In the genomic region with DNA sequence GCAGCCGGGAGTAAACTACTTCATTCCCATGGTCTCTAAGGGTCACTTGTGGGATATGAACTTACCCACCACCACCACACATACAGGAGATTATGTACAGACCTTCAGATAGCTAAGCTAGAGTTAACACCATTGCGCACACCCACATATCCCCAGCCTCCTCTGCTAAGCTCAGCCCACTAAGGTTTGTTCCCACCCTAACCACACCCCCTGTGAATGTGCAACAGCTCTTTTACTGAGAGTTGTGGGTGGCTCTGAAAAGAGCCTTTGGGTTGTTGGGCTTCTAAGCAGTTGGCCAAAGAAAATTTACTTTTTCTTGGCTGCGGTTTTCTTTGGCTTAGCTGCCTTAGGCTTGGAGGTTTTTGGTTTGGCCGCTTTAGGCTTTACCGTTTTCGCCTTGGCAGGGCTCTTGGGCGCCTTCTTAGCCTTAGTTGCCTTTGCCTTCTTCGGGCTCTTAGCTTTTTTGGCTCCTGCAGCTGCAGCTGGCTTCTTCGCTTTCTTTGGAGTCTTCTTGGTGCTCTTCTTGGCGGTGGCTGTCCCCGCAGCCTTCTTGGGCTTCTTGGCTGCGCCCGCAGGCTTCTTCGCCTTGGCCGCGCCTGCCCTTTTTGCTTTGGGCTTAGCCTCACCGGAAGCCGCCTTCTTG, we compare ENCODE assay signal across 8 mouse cellular contexts. TPM values are rescaled to one million over a fixed set of nuclear protein-coding genes. Genes with fewer than 3 reads are reported as not detected.
A peak's percentile ranks its signal among the peaks of the same experiment; 100 is the strongest.
DNase-seq lines count a peak whose midpoint lies in the region; ATAC-seq and TF ChIP-seq lines count a peak whose summit lies in the region.

No protein-coding gene starts in this region.

- H3K4me3 ChIP-seq in CH12.LX (replicated peaks in 1 of 3; ENCODE audit: low read depth in 2 of 3, low read length in 2 of 3, poor library complexity in 1 of 3) = peak overlapping the region; percentile 50 to 61 (median 55)
- H3K4me3 ChIP-seq in brown adipose tissue, adult 24 weeks (ENCODE audit: insufficient read depth, low read depth, low read length) = peak overlapping the region; percentile 88
- H3K4me3 ChIP-seq in forebrain, embryonic 12.5 days (replicated peaks) = peak overlapping the region; percentile 58
- H3K4me3 ChIP-seq in heart, postnatal 0 days (ENCODE audit: low read depth, low read length) = peak overlapping the region; percentile 59
- peak overlapping the region; percentile 80 for H3K4me3 ChIP-seq in liver, postnatal 0 days (ENCODE audit: low read depth, low read length)
- H3K4me3 ChIP-seq in neural tube, embryonic 13.5 days = peak overlapping the region; percentile 52
- peak overlapping the region; percentile 74 for H3K4me3 ChIP-seq in testis, adult 2 months (ENCODE audit: control insufficient read depth, low read depth, low read length)

- H3K4me1 ChIP-seq in CH12.LX (ENCODE audit: control insufficient read depth in 1 of 2, insufficient read depth in 2 of 2) = peaks cover 0 to 12% of the 10 kb centered on the region in 2 experiments; a peak in 3 of 4 replicates
- peaks cover 2% of the 10 kb centered on the region; the same call in 1 of the 2 replicates for H3K4me1 ChIP-seq in brown adipose tissue, adult 24 weeks (ENCODE audit: control insufficient read depth, insufficient read depth, insufficient read length, low read length)
- H3K4me1 ChIP-seq in forebrain, embryonic 12.5 days = peaks cover 17% of the 10 kb centered on the region
- peaks cover 7% of the 10 kb centered on the region; the same call in 1 of the 2 replicates for H3K4me1 ChIP-seq in heart, postnatal 0 days (ENCODE audit: control insufficient read depth, insufficient read depth)
- peaks cover 9% of the 10 kb centered on the region for H3K4me1 ChIP-seq in liver, postnatal 0 days (ENCODE audit: insufficient read depth)
- H3K4me1 ChIP-seq in neural tube, embryonic 13.5 days (replicated peaks) = peaks cover 30% of the 10 kb centered on the region
- H3K4me1 ChIP-seq in testis, adult 2 months (ENCODE audit: control insufficient read depth, insufficient read depth, low read length) = peaks cover 3% of the 10 kb centered on the region; the same call in 1 of the 2 replicates

- H3K79me2 ChIP-seq in CH12.LX (replicated peaks; ENCODE audit: control insufficient read depth, extremely low read depth, insufficient read depth, poor library complexity, severe bottlenecking) = peaks cover 8% of the 10 kb centered on the region; the same call in 1 of the 2 replicates

- TF ChIP-seq CTCF in CH12.LX (conservative IDR thresholded peaks at IDR 0.05 in 1 of 2, IDR thresholded peaks at IDR 0.05 in 1 of 2; ENCODE audit: low read depth in 2 of 2, low read length in 2 of 2) = no peak
- TF ChIP-seq CTCF in heart, postnatal 0 days (IDR thresholded peaks at IDR 0.05; ENCODE audit: low read depth) = no peak
- no peak for TF ChIP-seq CTCF in liver, postnatal 0 days (IDR thresholded peaks at IDR 0.05; ENCODE audit: low read depth)
- no peak for TF ChIP-seq CTCF in testis, adult 2 months (IDR thresholded peaks at IDR 0.05; ENCODE audit: control insufficient read depth, insufficient read depth, insufficient replicate concordance, low read depth, low read length)

- ATAC-seq in forebrain, embryonic 12.5 days (ENCODE audit: low FRiP score) = peak; percentile 78
- ATAC-seq in heart, postnatal 0 days (ENCODE audit: insufficient read depth, low read depth) = peak; percentile 81
- ATAC-seq in liver, postnatal 0 days = peak; percentile 73
- peak; percentile 91 for ATAC-seq in neural tube, embryonic 13.5 days (ENCODE audit: low read depth)

- H3K27ac ChIP-seq in CH12.LX (ENCODE audit: insufficient read depth, low read depth) = peak overlapping the region; percentile 98
- peak overlapping the region; percentile 30 for H3K27ac ChIP-seq in brown adipose tissue, adult 24 weeks (replicated peaks; ENCODE audit: low read depth, low read length)
- H3K27ac ChIP-seq in forebrain, embryonic 12.5 days = peak overlapping the region; percentile 98
- H3K27ac ChIP-seq in heart, postnatal 0 days (ENCODE audit: low read depth) = peak overlapping the region; percentile 93
- peak overlapping the region; percentile 100 for H3K27ac ChIP-seq in liver, postnatal 0 days (ENCODE audit: low read depth)
- H3K27ac ChIP-seq in neural tube, embryonic 13.5 days (replicated peaks) = peak overlapping the region; percentile 95
- H3K27ac ChIP-seq in testis, adult 2 months (ENCODE audit: control insufficient read depth, insufficient read depth, low read depth, low read length) = no peak overlapping the region; the same call in none of the 2 replicates

- no peak for TF ChIP-seq RAD21 in CH12.LX (IDR thresholded peaks at IDR 0.05; ENCODE audit: low read depth, low read length)

- DNase-seq in CH12.LX (ENCODE audit: extremely low read depth) = peak; percentile 93
- DNase-seq in heart, postnatal 0 days (ENCODE audit: low spot score) = peak; percentile 90
- DNase-seq in large intestine, adult 2 months (ENCODE audit: low read depth, low spot score) = peak; percentile 57
- peak; percentile 82 for DNase-seq in liver, postnatal 0 days

- TF ChIP-seq POLR2A in CH12.LX (IDR thresholded peaks at IDR 0.05; ENCODE audit: low read depth, low read length) = peak; percentile 95
- TF ChIP-seq POLR2A in testis, adult 2 months (IDR thresholded peaks at IDR 0.05; ENCODE audit: control insufficient read depth, low read depth, low read length) = no peak

- under 1% methylated on average over 18 of the region's 18 CpGs for WGBS in forebrain, embryonic 12.5 days
- under 1% methylated on average over 18 of the region's 18 CpGs for WGBS in heart, postnatal 0 days
- WGBS in large intestine, adult 2 months = under 1% methylated on average over 18 of the region's 18 CpGs
- WGBS in liver, postnatal 0 days (ENCODE audit: insufficient replicate concordance) = under 1% methylated on average over 18 of the region's 18 CpGs
- under 1% methylated on average over 18 of the region's 18 CpGs for WGBS in neural tube, embryonic 13.5 days

- in situ Hi-C loops in CH12.LX (cut with MboI; ENCODE audit: low pct_ligation_motif_present, low pct_unique_long_range_greater_than_20kb, low sequenced_read_pairs) = no loop called here

- no peaks in the 10 kb centered on the region for H3K9me3 ChIP-seq in CH12.LX (replicated peaks; ENCODE audit: low read length)
- no peaks in the 10 kb centered on the region for H3K9me3 ChIP-seq in forebrain, embryonic 12.5 days
- no peaks in the 10 kb centered on the region for H3K9me3 ChIP-seq in heart, postnatal 0 days (replicated peaks; ENCODE audit: control insufficient read depth, low read length)
- no peaks in the 10 kb centered on the region for H3K9me3 ChIP-seq in liver, postnatal 0 days (ENCODE audit: low read length)
- no peaks in the 10 kb centered on the region for H3K9me3 ChIP-seq in neural tube, embryonic 13.5 days

- dilution Hi-C loops in CH12.LX (cut with MboI; ENCODE audit: extremely low pct_ligation_motif_present, extremely low pct_unique_long_range_greater_than_20kb, low sequenced_read_pairs) = no loop called here

- H3K4me2 ChIP-seq in CH12.LX (ENCODE audit: insufficient read depth, low read depth, poor library complexity, severe bottlenecking) = peak overlapping the region; percentile 23
- H3K4me2 ChIP-seq in forebrain, embryonic 12.5 days = peak overlapping the region; percentile 76
- peak overlapping the region; percentile 87 for H3K4me2 ChIP-seq in heart, postnatal 0 days (ENCODE audit: low read depth, low read length)
- H3K4me2 ChIP-seq in liver, postnatal 0 days (ENCODE audit: low read depth, low read length) = peak overlapping the region; percentile 95
- H3K4me2 ChIP-seq in neural tube, embryonic 13.5 days = peak overlapping the region; percentile 88

- no peaks in the 10 kb centered on the region for H3K27me3 ChIP-seq in CH12.LX (replicated peaks)
- 0 out of 2 replicates have a peak, but pooled peaks cover 3% of the 10 kb centered on the region for H3K27me3 ChIP-seq in forebrain, embryonic 12.5 days
- H3K27me3 ChIP-seq in heart, postnatal 0 days (ENCODE audit: control insufficient read depth, insufficient read depth, low read length) = no peaks in the 10 kb centered on the region
- no peaks in the 10 kb centered on the region; the same call in 1 of the 2 replicates for H3K27me3 ChIP-seq in liver, postnatal 0 days (ENCODE audit: insufficient read depth, low read length)
- 0 out of 2 replicates have a peak, but pooled peaks cover 3% of the 10 kb centered on the region for H3K27me3 ChIP-seq in neural tube, embryonic 13.5 days
- no peaks in the 10 kb centered on the region for H3K27me3 ChIP-seq in testis, adult 2 months (ENCODE audit: control insufficient read depth, insufficient read depth, low read length)

- no peak for TF ChIP-seq EP300 in CH12.LX (IDR thresholded peaks at IDR 0.05; ENCODE audit: low read length)
- peak; percentile 47; the same call in 1 of the 2 replicates for TF ChIP-seq EP300 in heart, postnatal 0 days (IDR thresholded peaks at IDR 0.05; ENCODE audit: low read depth)
- no peak; the same call in none of the 2 replicates for TF ChIP-seq EP300 in liver, postnatal 0 days (IDR thresholded peaks at IDR 0.05; ENCODE audit: low read depth)

- H3K9ac ChIP-seq in CH12.LX (ENCODE audit: insufficient read depth, low read depth) = peak overlapping the region; percentile 69
- H3K9ac ChIP-seq in forebrain, embryonic 12.5 days = peak overlapping the region; percentile 92
- peak overlapping the region; percentile 86 for H3K9ac ChIP-seq in heart, postnatal 0 days (replicated peaks; ENCODE audit: low read depth, low read length)
- H3K9ac ChIP-seq in liver, postnatal 0 days (replicated peaks) = peak overlapping the region; percentile 99
- H3K9ac ChIP-seq in neural tube, embryonic 13.5 days = peak overlapping the region; percentile 82

- no peaks in the 10 kb centered on the region for H3K36me3 ChIP-seq in CH12.LX (replicated peaks in 1 of 2; ENCODE audit: control insufficient read depth in 1 of 2, insufficient read depth in 1 of 2, low read length in 1 of 2)
- no peaks in the 10 kb centered on the region for H3K36me3 ChIP-seq in forebrain, embryonic 12.5 days (replicated peaks)
- no peaks in the 10 kb centered on the region for H3K36me3 ChIP-seq in heart, postnatal 0 days (replicated peaks; ENCODE audit: control insufficient read depth, insufficient read depth, low read length)
- no peaks in the 10 kb centered on the region for H3K36me3 ChIP-seq in liver, postnatal 0 days (replicated peaks; ENCODE audit: insufficient read depth, low read length)
- H3K36me3 ChIP-seq in neural tube, embryonic 13.5 days = no peaks in the 10 kb centered on the region
- H3K36me3 ChIP-seq in testis, adult 2 months (ENCODE audit: control insufficient read depth, insufficient read depth, low read length) = no peaks in the 10 kb centered on the region

RNA-seq across cellular contexts. Expression of a gene that starts 0.7 kb away (rescaled TPM):
- total RNA-seq in CH12.LX (2012; rRNA removed) (486 and 504 TPM in 2 replicates), CH12.LX (2014; rRNA removed) (12.2 and 18.3 TPM in 2 replicates)
- polyA plus RNA-seq in CH12.LX (2012; ENCODE audit: insufficient read length, low read depth) = 1.5 and 1.9 TPM in 2 replicates
- polyA plus RNA-seq in brown adipose tissue, adult 24 weeks (2012; ENCODE audit: insufficient read depth, insufficient read length, missing spikeins) = 4.0 TPM in 2 replicates
- polyA plus RNA-seq in forebrain, embryonic 12.5 days (2016; fragmentation: Nextera tagmentation; extraction: Ambion mirVana) = 26.3 and 26.6 TPM in 2 replicates
- 271 and 391 TPM in 2 replicates for total RNA-seq in heart, postnatal 0 days (2014; rRNA removed; ENCODE audit: low replicate concordance)
- 5.6 and 6.7 TPM in 2 replicates for polyA plus RNA-seq in heart, postnatal 0 days (2015; fragmentation: Nextera tagmentation; extraction: Ambion mirVana)
- 2.7 and 3.1 TPM in 2 replicates for polyA plus RNA-seq in large intestine, adult 2 months (2012; rRNA removed)
- polyA plus RNA-seq in liver, postnatal 0 days (2015; fragmentation: Nextera tagmentation; extraction: Ambion mirVana) = 13.3 and 16.0 TPM in 2 replicates
- polyA plus RNA-seq in neural tube, embryonic 13.5 days (2015; fragmentation: Nextera tagmentation; extraction: Ambion mirVana) = 6.1 and 8.1 TPM in 2 replicates
- polyA plus RNA-seq in testis, adult 2 months (2012; rRNA removed) = 0.35 and 0.41 TPM in 2 replicates

RNA-seq across cellular contexts. Expression of a gene that starts 0.7 kb away (rescaled TPM):
- 268 and 282 TPM in 2 replicates for total RNA-seq in CH12.LX (2012; rRNA removed)
- total RNA-seq in CH12.LX (2014; rRNA removed) = 3.4 and 4.7 TPM in 2 replicates
- polyA plus RNA-seq in CH12.LX (2012; ENCODE audit: insufficient read length, low read depth) = 0.57 and 0.70 TPM in 2 replicates
- polyA plus RNA-seq in brown adipose tissue, adult 24 weeks (2012; ENCODE audit: insufficient read depth, insufficient read length, missing spikeins) = 8.2 and 13.8 TPM in 2 replicates
- polyA plus RNA-seq in forebrain, embryonic 12.5 days (2016; fragmentation: Nextera tagmentation; extraction: Ambion mirVana) = 3.0 and 3.7 TPM in 2 replicates
- 253 and 309 TPM in 2 replicates for total RNA-seq in heart, postnatal 0 days (2014; rRNA removed; ENCODE audit: low replicate concordance)
- polyA plus RNA-seq in heart, postnatal 0 days (2015; fragmentation: Nextera tagmentation; extraction: Ambion mirVana) = 0.82 and 1.2 TPM in 2 replicates
- 1.9 and 2.5 TPM in 2 replicates for polyA plus RNA-seq in large intestine, adult 2 months (2012; rRNA removed)
- 0.49 and 0.51 TPM in 2 replicates for polyA plus RNA-seq in liver, postnatal 0 days (2015; fragmentation: Nextera tagmentation; extraction: Ambion mirVana)
- 1.6 and 2.1 TPM in 2 replicates for polyA plus RNA-seq in neural tube, embryonic 13.5 days (2015; fragmentation: Nextera tagmentation; extraction: Ambion mirVana)
- 0.42 and 0.58 TPM in 2 replicates for polyA plus RNA-seq in testis, adult 2 months (2012; rRNA removed)

RNA-seq across cellular contexts. Expression of a gene that starts 40.3 kb away (rescaled TPM):
- 1,558 and 1,831 TPM in 2 replicates for total RNA-seq in CH12.LX (2012; rRNA removed)
- 13.8 and 27.7 TPM in 2 replicates for total RNA-seq in CH12.LX (2014; rRNA removed)
- 2.4 and 6.7 TPM in 2 replicates for polyA plus RNA-seq in CH12.LX (2012; ENCODE audit: insufficient read length, low read depth)
- polyA plus RNA-seq in brown adipose tissue, adult 24 weeks (2012; ENCODE audit: insufficient read depth, insufficient read length, missing spikeins) = not detected in 2 replicates
- 137 and 142 TPM in 2 replicates for polyA plus RNA-seq in forebrain, embryonic 12.5 days (2016; fragmentation: Nextera tagmentation; extraction: Ambion mirVana)
- 1,649 and 2,136 TPM in 2 replicates for total RNA-seq in heart, postnatal 0 days (2014; rRNA removed; ENCODE audit: low replicate concordance)
- 18.8 and 21.2 TPM in 2 replicates for polyA plus RNA-seq in heart, postnatal 0 days (2015; fragmentation: Nextera tagmentation; extraction: Ambion mirVana)
- polyA plus RNA-seq in large intestine, adult 2 months (2012; rRNA removed) = 13.6 and 13.7 TPM in 2 replicates
- 89.1 and 94.3 TPM in 2 replicates for polyA plus RNA-seq in liver, postnatal 0 days (2015; fragmentation: Nextera tagmentation; extraction: Ambion mirVana)
- polyA plus RNA-seq in neural tube, embryonic 13.5 days (2015; fragmentation: Nextera tagmentation; extraction: Ambion mirVana) = 37.3 and 43.1 TPM in 2 replicates
- 2.7 and 2.9 TPM in 2 replicates for polyA plus RNA-seq in testis, adult 2 months (2012; rRNA removed)

RNA-seq across cellular contexts. Expression of a gene that starts 46.1 kb away (rescaled TPM):
- total RNA-seq in CH12.LX (2012; rRNA removed) (164 and 182 TPM in 2 replicates), CH12.LX (2014; rRNA removed) (10.3 and 13.5 TPM in 2 replicates)
- 0.65 and 0.94 TPM in 2 replicates for polyA plus RNA-seq in CH12.LX (2012; ENCODE audit: insufficient read length, low read depth)
- 1.1 and 2.5 TPM in 2 replicates for polyA plus RNA-seq in brown adipose tissue, adult 24 weeks (2012; ENCODE audit: insufficient read depth, insufficient read length, missing spikeins)
- 5.8 and 6.6 TPM in 2 replicates for polyA plus RNA-seq in forebrain, embryonic 12.5 days (2016; fragmentation: Nextera tagmentation; extraction: Ambion mirVana)
- 116 and 155 TPM in 2 replicates for total RNA-seq in heart, postnatal 0 days (2014; rRNA removed; ENCODE audit: low replicate concordance)
- 1.2 and 1.8 TPM in 2 replicates for polyA plus RNA-seq in heart, postnatal 0 days (2015; fragmentation: Nextera tagmentation; extraction: Ambion mirVana)
- polyA plus RNA-seq in large intestine, adult 2 months (2012; rRNA removed) = 9.5 and 13.9 TPM in 2 replicates
- polyA plus RNA-seq in liver, postnatal 0 days (2015; fragmentation: Nextera tagmentation; extraction: Ambion mirVana) = 4.7 and 5.8 TPM in 2 replicates
- 0.63 and 2.0 TPM in 2 replicates for polyA plus RNA-seq in neural tube, embryonic 13.5 days (2015; fragmentation: Nextera tagmentation; extraction: Ambion mirVana)
- polyA plus RNA-seq in testis, adult 2 months (2012; rRNA removed) = 0.98 and 1.1 TPM in 2 replicates

RNA-seq across cellular contexts. Expression of a gene that starts 47.5 kb away (rescaled TPM):
- 744 and 796 TPM in 2 replicates for total RNA-seq in CH12.LX (2012; rRNA removed)
- 9.1 and 13.2 TPM in 2 replicates for total RNA-seq in CH12.LX (2014; rRNA removed)
- polyA plus RNA-seq in CH12.LX (2012; ENCODE audit: insufficient read length, low read depth) = 0.53 TPM in 1 of 2 replicates, not detected in the other
- polyA plus RNA-seq in brown adipose tissue, adult 24 weeks (2012; ENCODE audit: insufficient read depth, insufficient read length, missing spikeins) = not detected in 2 replicates
- 1.3 and 3.7 TPM in 2 replicates for polyA plus RNA-seq in forebrain, embryonic 12.5 days (2016; fragmentation: Nextera tagmentation; extraction: Ambion mirVana)
- 568 and 769 TPM in 2 replicates for total RNA-seq in heart, postnatal 0 days (2014; rRNA removed; ENCODE audit: low replicate concordance)
- polyA plus RNA-seq in heart, postnatal 0 days (2015; fragmentation: Nextera tagmentation; extraction: Ambion mirVana) = 0.27 and 1.8 TPM in 2 replicates
- polyA plus RNA-seq in large intestine, adult 2 months (2012; rRNA removed) = 3.6 and 7.5 TPM in 2 replicates
- polyA plus RNA-seq in liver, postnatal 0 days (2015; fragmentation: Nextera tagmentation; extraction: Ambion mirVana) = 2.0 and 2.6 TPM in 2 replicates
- polyA plus RNA-seq in neural tube, embryonic 13.5 days (2015; fragmentation: Nextera tagmentation; extraction: Ambion mirVana) = 1.2 and 1.3 TPM in 2 replicates
- 0.90 and 1.0 TPM in 2 replicates for polyA plus RNA-seq in testis, adult 2 months (2012; rRNA removed)

Comparison
In these comparisons a context has a peak if more than half of its experiments do, and no peak if none do; other contexts are left out.
1. H3K4me2 ChIP-seq: peak in every context shown above with its lines; median percentile 95 in liver, postnatal 0 days; 88 in neural tube, embryonic 13.5 days; 87 in heart, postnatal 0 days; 76 in forebrain, embryonic 12.5 days; 23 in CH12.LX.